ENCODE assay signal across 11 mouse cellular contexts in the genomic region with DNA sequence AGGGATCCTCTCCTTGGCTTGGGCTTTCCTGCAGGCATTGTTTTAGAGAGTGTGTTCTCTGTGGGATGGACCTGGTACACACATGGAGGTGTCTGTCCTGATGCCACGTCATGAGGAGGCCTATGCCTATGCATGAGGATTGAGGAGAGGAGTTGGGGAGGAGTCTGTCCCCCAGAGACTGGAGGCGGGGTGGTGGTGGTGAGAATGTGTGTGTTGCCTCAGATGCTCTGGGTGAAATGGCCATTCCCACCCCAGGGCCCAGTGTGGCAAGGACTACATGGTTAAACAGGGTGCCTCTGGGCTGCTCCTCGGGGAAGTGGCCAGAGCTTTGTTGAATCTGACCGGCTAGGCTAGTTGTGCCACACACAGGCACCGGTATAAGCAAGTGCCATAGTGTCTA. TPM values are rescaled to one million over a fixed set of nuclear protein-coding genes. Genes with fewer than 3 reads are reported as not detected.
DNase-seq lines count a peak whose midpoint lies in the region; ATAC-seq and TF ChIP-seq lines count a peak whose summit lies in the region.
"Had no signal": no experiment of that assay in that cellular context is flagged by ENCODE, and none has a peak within 500 bp of the region (broad histone marks: within the 10 kb centered on the region; RNA-seq: fewer than 3 reads in every experiment).

No protein-coding gene starts in this region.

- intact Hi-C loops in heart, postnatal 36 days (cut with DNase I), result no loop called here

- peak overlapping the region; percentile 87; the same call in 1 of the 2 replicates for H3K4me3 ChIP-seq in heart, postnatal 0 days (ENCODE audit: low read depth, low read length)
- H3K4me3 ChIP-seq in limb, embryonic 15.5 days, result no peak overlapping the region
- H3K4me3 ChIP-seq in stomach, postnatal 0 days (ENCODE audit: low read depth, low read length), result no peak overlapping the region

- H3K36me3 ChIP-seq in heart, postnatal 0 days (replicated peaks; ENCODE audit: control insufficient read depth, insufficient read depth, low read length), result peaks cover 54% of the 10 kb centered on the region
- H3K36me3 ChIP-seq in limb, embryonic 15.5 days, result peaks cover 24% of the 10 kb centered on the region
- no peaks in the 10 kb centered on the region for H3K36me3 ChIP-seq in stomach, postnatal 0 days (ENCODE audit: control insufficient read depth, insufficient read depth, low read length)

- H3K4me2 ChIP-seq in heart, postnatal 0 days (ENCODE audit: low read depth, low read length), result peak overlapping the region; percentile 94
- H3K4me2 ChIP-seq in limb, embryonic 15.5 days, result no peak overlapping the region
- H3K4me2 ChIP-seq in stomach, postnatal 0 days (replicated peaks; ENCODE audit: low read depth), result no peak overlapping the region

- peak overlapping the region; percentile 36; the same call in 1 of the 2 replicates for H3K9ac ChIP-seq in heart, postnatal 0 days (replicated peaks; ENCODE audit: low read depth, low read length)
- no peak overlapping the region for H3K9ac ChIP-seq in limb, embryonic 15.5 days
- no peak overlapping the region; the same call in 1 of the 2 replicates for H3K9ac ChIP-seq in stomach, postnatal 0 days (ENCODE audit: low read length)

- TF ChIP-seq EP300 in heart, postnatal 0 days (IDR thresholded peaks at IDR 0.05; ENCODE audit: low read depth), result no peak
- no peak for TF ChIP-seq EP300 in stomach, postnatal 0 days (optimal IDR thresholded peaks at IDR 0.05)

- no peak for DNase-seq in heart, postnatal 0 days (ENCODE audit: low spot score)
- no peak for DNase-seq in heart, postnatal 36 days
- peak; percentile 16 for DNase-seq in thymus, postnatal 25 days
- DNase-seq in thymus, adult 18-20 months, result no peak
- DNase-seq in stomach, postnatal 0 days (ENCODE audit: low spot score), result no peak
- no peak for DNase-seq in left cerebral cortex, adult 11 months (ENCODE audit: low spot score)
- no peak for DNase-seq in MN1 (ENCODE audit: low spot score)
- DNase-seq: right cerebral cortex, adult 18-20 months had no signal

- no peak for TF ChIP-seq CTCF in heart, postnatal 0 days (IDR thresholded peaks at IDR 0.05; ENCODE audit: low read depth)
- no peak for TF ChIP-seq CTCF in stomach, postnatal 0 days (IDR thresholded peaks at IDR 0.05; ENCODE audit: low read depth)

- WGBS in heart, postnatal 0 days, result 45% methylated on average over 5 of the region's 5 CpGs
- WGBS in limb, embryonic 15.5 days, result 54% methylated on average over 5 of the region's 5 CpGs
- 55% methylated on average over 5 of the region's 5 CpGs for WGBS in stomach, postnatal 0 days

- 0 out of 2 replicates have a peak overlapping the region, but pooled peaks have one; percentile 18 for H3K27ac ChIP-seq in heart, postnatal 0 days (ENCODE audit: low read depth)
- H3K27ac ChIP-seq in limb, embryonic 15.5 days, result 0 out of 2 replicates have a peak overlapping the region, but pooled peaks have one; percentile 8
- H3K27ac ChIP-seq in stomach, postnatal 0 days (replicated peaks), result peak overlapping the region; percentile 75
- H3K27ac ChIP-seq: kidney, postnatal 0 days had no signal

- ATAC-seq in heart, postnatal 0 days (ENCODE audit: insufficient read depth, low read depth), result no peak
- ATAC-seq in limb, embryonic 15.5 days (ENCODE audit: insufficient number of reproducible peaks, low FRiP score, low TSS enrichment, low read depth), result no peak
- ATAC-seq in stomach, postnatal 0 days (ENCODE audit: low FRiP score, low TSS enrichment), result no peak

- H3K4me1 ChIP-seq in heart, postnatal 0 days (ENCODE audit: control insufficient read depth, insufficient read depth), result peaks cover 71% of the 10 kb centered on the region
- peaks cover 60% of the 10 kb centered on the region for H3K4me1 ChIP-seq in limb, embryonic 15.5 days
- H3K4me1 ChIP-seq in stomach, postnatal 0 days (replicated peaks; ENCODE audit: control insufficient read depth, insufficient read depth), result peaks cover 6% of the 10 kb centered on the region

- no peaks in the 10 kb centered on the region for H3K27me3 ChIP-seq in heart, postnatal 0 days (ENCODE audit: control insufficient read depth, insufficient read depth, low read length)
- H3K27me3 ChIP-seq in limb, embryonic 15.5 days, result no peaks in the 10 kb centered on the region
- no peaks in the 10 kb centered on the region for H3K27me3 ChIP-seq in stomach, postnatal 0 days (ENCODE audit: control insufficient read depth, insufficient read depth, low read length)

- no peaks in the 10 kb centered on the region for H3K9me3 ChIP-seq in heart, postnatal 0 days (replicated peaks; ENCODE audit: control insufficient read depth, low read length)
- no peaks in the 10 kb centered on the region for H3K9me3 ChIP-seq in limb, embryonic 15.5 days
- no peaks in the 10 kb centered on the region for H3K9me3 ChIP-seq in stomach, postnatal 0 days (ENCODE audit: control insufficient read depth, low read length)

RNA-seq across cellular contexts. Expression of gene Rbm38, which starts 6.0 kb away (rescaled TPM):
- total RNA-seq in heart, postnatal 0 days (2014; rRNA removed; ENCODE audit: low replicate concordance), result 85.0 and 119 TPM in 2 replicates
- polyA plus RNA-seq in heart, postnatal 0 days (2015; fragmentation: Nextera tagmentation; extraction: Ambion mirVana), result 122 and 135 TPM in 2 replicates
- total RNA-seq in heart, postnatal 36 days (2021), result 100 to 1,000 TPM; 159 to 209 TPM
- 21.9 and 37.9 TPM in 2 replicates for polyA plus RNA-seq in limb, embryonic 15.5 days (2015; fragmentation: Nextera tagmentation; extraction: Ambion mirVana)
- polyA plus RNA-seq in stomach, postnatal 0 days (2015; fragmentation: Nextera tagmentation; extraction: Ambion mirVana), result 24.9 and 25.4 TPM in 2 replicates

RNA-seq across cellular contexts. Expression of gene Rae1, which starts 26.4 kb away (rescaled TPM):
- total RNA-seq in heart, postnatal 0 days (2014; rRNA removed; ENCODE audit: low replicate concordance), result 80.2 and 83.4 TPM in 2 replicates
- 70.5 and 76.7 TPM in 2 replicates for polyA plus RNA-seq in heart, postnatal 0 days (2015; fragmentation: Nextera tagmentation; extraction: Ambion mirVana)
- 10 to 100 TPM; 24.0 to 24.7 TPM for total RNA-seq in heart, postnatal 36 days (2021)
- 112 and 115 TPM in 2 replicates for polyA plus RNA-seq in limb, embryonic 15.5 days (2015; fragmentation: Nextera tagmentation; extraction: Ambion mirVana)
- polyA plus RNA-seq in stomach, postnatal 0 days (2015; fragmentation: Nextera tagmentation; extraction: Ambion mirVana), result 66.8 and 68.7 TPM in 2 replicates

RNA-seq across cellular contexts. Expression of gene Spo11, which starts 48.8 kb away (rescaled TPM):
- total RNA-seq in heart, postnatal 0 days (2014; rRNA removed; ENCODE audit: low replicate concordance), result 19.1 TPM in 1 of 2 replicates, not detected in the other
- 0.18 TPM in 1 of 2 replicates, not detected in the other for polyA plus RNA-seq in heart, postnatal 0 days (2015; fragmentation: Nextera tagmentation; extraction: Ambion mirVana)
- total RNA-seq in heart, postnatal 36 days (2021), result not detected
- 3.4 and 3.8 TPM in 2 replicates for polyA plus RNA-seq in limb, embryonic 15.5 days (2015; fragmentation: Nextera tagmentation; extraction: Ambion mirVana)
- polyA plus RNA-seq in stomach, postnatal 0 days (2015; fragmentation: Nextera tagmentation; extraction: Ambion mirVana), result 0.02 TPM in 2 replicates
- total RNA-seq: gastrocnemius, postnatal 4 days had no signal

Comparison
In these comparisons a context has a peak if more than half of its experiments do, and no peak if none do; other contexts are left out.
1. H3K27ac ChIP-seq: peak in every context shown above with its lines; median percentile 75 in stomach, postnatal 0 days; 18 in heart, postnatal 0 days; 8 in limb, embryonic 15.5 days.